Mouse (Mus musculus): ENCODE results near the gene Zkscan17.

- no peak for TF ChIP-seq CTCF (IDR thresholded peaks at IDR 0.05; ENCODE audit: insufficient read depth, low read depth, low read length)
- TF ChIP-seq POLR2A (IDR thresholded peaks at IDR 0.05; ENCODE audit: insufficient read depth, low read depth, low read length) = no peak
These were observed 13.0 kb downstream of the Zkscan17 start for GRCm38 (mm10) chr11:59513556-59513955.
